Mouse (Mus musculus) heart, embryonic 11.5 days (tissue): ENCODE measurements around the gene C330021F23Rik. TPM values are rescaled to one million over a fixed set of nuclear protein-coding genes. Genes with fewer than 3 reads are reported as not detected.

Experiments
- polyA plus RNA-seq: library from polyadenylated mRNA; unstranded; fragments of >200 nt; fragmentation: Nextera tagmentation; extraction: Ambion mirVana; gene quantifications from 2 replicates; pipeline ENCODE4 v1.2.1, GENCODE M21; 2014

Gene C330021F23Rik
- polyA plus RNA-seq, 1 experiment from 2014 or later = 5.1 TPM

Other genes starting within 250 kb of the C330021F23Rik start
- 0.10 TPM in 1 of 2 replicates, not detected in the other for gene A430078G23Rik, start 214.6 kb upstream of the C330021F23Rik start, polyA plus RNA-seq
- 5.3 and 6.2 TPM in 2 replicates for gene Arhgef18, start 175.0 kb upstream of the C330021F23Rik start, polyA plus RNA-seq
- 2.7 and 3.1 TPM in 2 replicates for gene Pex11g, start 100.3 kb upstream of the C330021F23Rik start, polyA plus RNA-seq
- not detected in 2 replicates for gene Tex45, start 97.1 kb upstream of the C330021F23Rik start, polyA plus RNA-seq
- 11.5 and 19.7 TPM in 2 replicates for gene Zfp358, start 74.9 kb upstream of the C330021F23Rik start, polyA plus RNA-seq
- gene Mcoln1, start 67.5 kb upstream of the C330021F23Rik start, polyA plus RNA-seq = 31.3 and 48.1 TPM in 2 replicates
- 14.0 and 15.9 TPM in 2 replicates for gene Pnpla6, start 52.6 kb upstream of the C330021F23Rik start, polyA plus RNA-seq
- gene Camsap3, start 19.3 kb downstream of the C330021F23Rik start, polyA plus RNA-seq = 1.6 TPM in 2 replicates
- 32.6 and 34.7 TPM in 2 replicates for gene Xab2, start 53.3 kb downstream of the C330021F23Rik start, polyA plus RNA-seq
- gene Pet100, start 53.6 kb downstream of the C330021F23Rik start, polyA plus RNA-seq = 109 and 114 TPM in 2 replicates
- 0.11 TPM in 1 of 2 replicates, not detected in the other for gene Pcp2, start 57.6 kb downstream of the C330021F23Rik start, polyA plus RNA-seq
- 57.7 and 60.2 TPM in 2 replicates for gene Stxbp2, start 63.0 kb downstream of the C330021F23Rik start, polyA plus RNA-seq
- not detected in 2 replicates for gene Retn, start 87.8 kb downstream of the C330021F23Rik start, polyA plus RNA-seq
- not detected in 2 replicates for gene Mcemp1, start 97.8 kb downstream of the C330021F23Rik start, polyA plus RNA-seq
- gene Fcor, start 104.4 kb downstream of the C330021F23Rik start, polyA plus RNA-seq = 9.4 and 12.2 TPM in 2 replicates
- gene Trappc5, start 108.3 kb downstream of the C330021F23Rik start, polyA plus RNA-seq = 26.3 and 33.2 TPM in 2 replicates
- 0.13 and 0.14 TPM in 2 replicates for gene Fcer2a, start 126.2 kb downstream of the C330021F23Rik start, polyA plus RNA-seq
- 4.1 and 4.6 TPM in 2 replicates for gene Clec4g, start 152.7 kb downstream of the C330021F23Rik start, polyA plus RNA-seq
- gene Cd209a, start 181.0 kb downstream of the C330021F23Rik start, polyA plus RNA-seq = not detected in 2 replicates